Mouse (Mus musculus) Patski (cell line): ENCODE results near the gene Catsper4. TPM values are rescaled to one million over a fixed set of nuclear protein-coding genes. Genes with fewer than 3 reads are reported as not detected.
A peak's percentile ranks its signal among the peaks of the same experiment; 100 is the strongest.
"Not testable (repeated sequence)": the region's sequence is repeated elsewhere in the genome, so short reads cannot be mapped to it uniquely, and the experiment has no call there.

Experiments
- ATAC-seq: fragments of 100-300 bp; one replicate; pipeline ENCODE4 v1.8.0; 2021
- CTCF ChIA-PET: fragments of 350-600 bp; sonication (Branson Sonifier 250); formaldehyde crosslinking; loops from one replicate; lab custom pipeline; 2022; ENCODE audit warnings: inconsistent platforms; lab: Charles Lee
- POLR2A ChIA-PET: fragments of 350-600 bp; sonication (Branson Sonifier 250); formaldehyde crosslinking; loops from one replicate; lab custom pipeline; 2022; ENCODE audit warnings: antibody characterized with exemption, inconsistent platforms; lab: Charles Lee
- DNase-seq: peaks from one replicate; pipeline ENCODE4 v3.0.0-alpha.2; 2011; ENCODE audit warnings: low read depth, low spot score
- H3K27me3 ChIP-seq: fragments of 371-371 bp; one replicate; pipeline ENCODE4 v1.5.1; 2021
- CTCF ChIP-seq: fragments of 100-300 bp; IDR thresholded peaks from one replicate; pipeline ENCODE4 v1.5.1; 2021
- in situ Hi-C: fragments of 300-500 bp; cut with MboI; formaldehyde crosslinking; loops from 3 replicates; pipeline ENCODE4 v1.11.1; 2018; ENCODE audit warnings: low pct_unique_long_range_greater_than_20kb, mixed read lengths
- polyA plus RNA-seq: library from polyadenylated mRNA; unstranded; gene quantifications from one replicate; pipeline ENCODE4 v1.2.3, GENCODE M21; 2021

Gene Catsper4
- polyA plus RNA-seq: 0.10 TPM

GRCm38 (mm10) chr4:134227194-134227593, at the start of gene Catsper4:
TSS of gene Catsper4 (minus strand) at chr4:134227383.
- in situ Hi-C loops: no loop called here
- no peak for ATAC-seq
- TF ChIP-seq CTCF: no peak
- POLR2A ChIA-PET: no interaction called here
- no peaks in the 10 kb centered on the region for H3K27me3 ChIP-seq
- CTCF ChIA-PET: interaction anchor here (1.4 kb wide), 1 partner anchor 40 kb away, joined by 3 read pairs; the partner anchor contains the start of gene Cep85
- DNase-seq: no peak

GRCm38 (mm10) chr4:134273417-134274345, 46.5 kb upstream of the Catsper4 start:
- DNase-seq (no peak), ATAC-seq (no peak)
- H3K27me3 ChIP-seq: no peaks in the 10 kb centered on the region
- TF ChIP-seq CTCF: no peak
- in situ Hi-C loops: no loop called here
- CTCF ChIA-PET: no interaction called here
- POLR2A ChIA-PET: no interaction called here

GRCm38 (mm10) chr4:134272731-134273416, 45.7 kb upstream of the Catsper4 start:
- CTCF ChIA-PET: no interaction called here
- in situ Hi-C loops: no loop called here
- POLR2A ChIA-PET: no interaction called here

GRCm38 (mm10) chr4:134271979-134272378, 44.8 kb upstream of the Catsper4 start:
- CTCF ChIA-PET: no interaction called here
- DNase-seq: no peak
- H3K27me3 ChIP-seq: no peaks in the 10 kb centered on the region
- no peak for TF ChIP-seq CTCF
- in situ Hi-C loops: no loop called here
- POLR2A ChIA-PET: no interaction called here
- no peak for ATAC-seq

More at GRCm38 (mm10) chr4:134272731-134273416, 45.7 kb upstream of the Catsper4 start:
- H3K27me3 ChIP-seq: no peaks in the 10 kb centered on the region
- no peak for TF ChIP-seq CTCF
- DNase-seq: no peak
- no peak for ATAC-seq

- ATAC-seq, CTCF ChIA-PET, DNase-seq, POLR2A ChIA-PET, in situ Hi-C loops, H3K27me3 ChIP-seq: not testable (repeated sequence)
- peak; percentile 64 for TF ChIP-seq CTCF
These were observed 42.4 kb upstream of the Catsper4 start for GRCm38 (mm10) chr4:134269622-134270021.

GRCm38 (mm10) chr4:134268102-134268655, 41.0 kb upstream of the Catsper4 start:
- no peak for ATAC-seq
- POLR2A ChIA-PET: no interaction called here
- in situ Hi-C loops: no loop called here
- TF ChIP-seq CTCF: no peak
- DNase-seq: no peak
- H3K27me3 ChIP-seq: no peaks in the 10 kb centered on the region
- CTCF ChIA-PET: interaction anchor here (1.9 kb wide), 1 partner anchor 88 kb away, joined by 3 read pairs; no protein-coding TSS in a partner anchor

- in situ Hi-C loops: no loop called here
- H3K27me3 ChIP-seq: no peaks in the 10 kb centered on the region
- ChIA-PET CTCF (no interaction called here), POLR2A (no interaction called here)
- no peak for TF ChIP-seq CTCF
- DNase-seq: no peak
- no peak for ATAC-seq
These were observed 38.8 kb upstream of the Catsper4 start for GRCm38 (mm10) chr4:134265860-134266585.

- TF ChIP-seq CTCF: peak; percentile 74
- in situ Hi-C loops: no loop called here
- ATAC-seq: no peak
- no peaks in the 10 kb centered on the region for H3K27me3 ChIP-seq
- POLR2A ChIA-PET: no interaction called here
- DNase-seq: no peak
- CTCF ChIA-PET: interaction anchor here (0.8 to 1.3 kb wide), 4 partner anchors 13 to 59 kb away, joined by 3 to 6 read pairs (median 4); partner anchors contain the start of gene Gm30191
These were observed 36.0 kb upstream of the Catsper4 start for GRCm38 (mm10) chr4:134263191-134263590.

- no peak for DNase-seq
- no peak for ATAC-seq
- H3K27me3 ChIP-seq: no peaks in the 10 kb centered on the region
- ChIA-PET POLR2A (no interaction called here), CTCF (no interaction called here)
- in situ Hi-C loops: loop anchor here (5.0 kb wide), 1 partner anchor 129 kb away; no protein-coding TSS in a partner anchor
- TF ChIP-seq CTCF: no peak
These were observed 31.2 kb upstream of the Catsper4 start for GRCm38 (mm10) chr4:134258354-134258753.
